Mouse (Mus musculus) heart, postnatal 0 days (tissue): ENCODE measurements at regions not wholly inside any gene's neighbourhood (a gene's known extent, or its start where the extent isn't known, plus 50 kb on each side); places are given as distances from the start of the nearest gene placed in this dataset.

ENCODE experiments used
- CTCF ChIP-seq: IDR thresholded peaks from 2 replicates; pipeline ENCODE4 v1.5.1; 2016; ENCODE audit warnings: antibody characterized with exemption, control low read depth, low read depth
- EP300 ChIP-seq: IDR thresholded peaks from 2 replicates; pipeline ENCODE4 v1.6.1; 2016; ENCODE audit warnings: antibody characterized with exemption, low read depth

- no peak for TF ChIP-seq CTCF
- TF ChIP-seq EP300, result no peak
Observed at GRCm38 (mm10) chr8:34684683-34685082, 573.1 kb upstream of the Gm10131 start.
